Mouse (Mus musculus): Measurements from ENCODE around the gene Klf16. TPM values are rescaled to one million over a fixed set of nuclear protein-coding genes. Genes with fewer than 3 reads are reported as not detected.

Gene Klf16
- total RNA-seq (2012; rRNA removed) (84.8 and 94.0 TPM in 2 replicates), total RNA-seq (2014; rRNA removed) (14.1 and 14.5 TPM in 2 replicates), polyA plus RNA-seq (2012; ENCODE audit: insufficient read length, low read depth) (30.9 and 38.2 TPM in 2 replicates)

DNA sequence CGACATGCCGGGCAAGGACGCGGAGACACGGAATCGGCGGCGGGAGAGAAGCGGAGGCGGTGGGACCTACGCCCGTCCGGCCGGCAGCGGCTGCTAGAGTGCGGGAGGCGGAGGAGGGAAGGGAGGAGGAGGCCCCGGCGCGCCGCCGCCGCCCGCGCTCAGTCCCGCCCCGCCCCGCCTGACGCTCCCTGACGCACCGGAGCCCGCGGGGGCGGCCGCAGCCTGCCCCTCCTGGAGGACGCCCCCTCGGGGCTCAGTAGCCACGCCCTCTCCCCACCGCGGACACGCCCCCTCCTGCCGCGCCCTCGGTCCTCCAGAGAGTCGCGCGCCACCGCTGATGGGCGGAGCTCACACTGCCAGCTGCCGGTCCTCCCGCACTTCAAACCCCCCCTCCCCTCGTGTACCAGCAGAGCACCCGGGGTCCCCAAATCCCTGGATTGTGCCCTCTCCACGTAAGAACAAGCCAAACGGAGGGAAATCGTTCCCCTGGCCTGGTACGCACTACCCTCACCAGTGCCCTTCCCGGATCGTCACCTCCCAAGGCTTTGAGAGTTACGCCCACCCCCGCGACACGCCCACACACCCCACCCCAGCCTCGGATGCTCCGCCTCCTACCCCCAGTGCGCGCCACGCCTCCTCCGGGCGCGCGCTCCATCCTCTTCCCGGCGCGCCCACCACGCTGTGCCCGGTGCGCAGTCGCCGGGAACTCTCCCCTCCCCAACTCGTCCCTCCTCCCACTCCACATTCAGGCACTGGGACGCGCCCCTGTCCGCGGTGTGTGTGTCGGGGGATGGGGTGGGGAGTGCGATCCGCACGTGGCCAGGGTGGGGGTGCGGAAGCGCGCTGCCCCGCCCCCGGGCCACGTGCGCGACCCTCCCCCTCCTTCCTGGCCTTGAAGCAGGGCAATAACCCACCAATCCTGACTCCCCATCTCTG, at the start of gene Klf16:
Gene Klf16 (minus strand): TSS at position 127 of the 936 bp plus-strand sequence.
- in situ Hi-C loops (cut with MboI; ENCODE audit: low pct_ligation_motif_present, low pct_unique_long_range_greater_than_20kb, low sequenced_read_pairs), result loop anchor here (5.0 kb wide), 1 partner anchor 110 kb away; no protein-coding TSS in a partner anchor
- H3K4me2 ChIP-seq (ENCODE audit: insufficient read depth, low read depth, poor library complexity, severe bottlenecking), result peak within 1 kb of the TSS; percentile 63
- H3K9me3 ChIP-seq (replicated peaks; ENCODE audit: low read length), result no peaks in the 10 kb centered on the region
- peak within 1 kb of the TSS; percentile 91 to 97 (median 92) for H3K4me3 ChIP-seq (replicated peaks in 1 of 3; ENCODE audit: low read depth in 2 of 3, low read length in 2 of 3, poor library complexity in 1 of 3)
- H3K27ac ChIP-seq (ENCODE audit: insufficient read depth, low read depth), result peak within 1 kb of the TSS; percentile 92
- dilution Hi-C loops (cut with MboI; ENCODE audit: extremely low pct_ligation_motif_present, extremely low pct_unique_long_range_greater_than_20kb, low sequenced_read_pairs), result no loop called here
- H3K36me3 ChIP-seq (replicated peaks in 1 of 2; ENCODE audit: control insufficient read depth in 1 of 2, insufficient read depth in 1 of 2, low read length in 1 of 2), result peaks cover 0 to 31% of the 10 kb centered on the region in 2 experiments
- H3K27me3 ChIP-seq (replicated peaks), result no peaks in the 10 kb centered on the region
- peak within 1 kb of the TSS; percentile 87 for H3K9ac ChIP-seq (ENCODE audit: insufficient read depth, low read depth)
- peak; percentile 94 for DNase-seq (ENCODE audit: extremely low read depth)
- peaks cover 42% of the 10 kb centered on the region for H3K79me2 ChIP-seq (replicated peaks; ENCODE audit: control insufficient read depth, extremely low read depth, insufficient read depth, poor library complexity, severe bottlenecking)
- H3K4me1 ChIP-seq (ENCODE audit: control insufficient read depth in 1 of 2, insufficient read depth in 2 of 2), result peaks cover 17 to 52% of the 10 kb centered on the region in 2 experiments
- TF ChIP-seq USF2 (conservative IDR thresholded peaks at IDR 0.05; ENCODE audit: low read depth, low read length) (peak; percentile 27; the same call in 1 of the 2 replicates), MEF2A (IDR thresholded peaks at IDR 0.05; ENCODE audit: borderline replicate concordance, low read depth, low read length) (peak; percentile 26; the same call in 1 of the 2 replicates), RCOR1 (conservative IDR thresholded peaks at IDR 0.05; ENCODE audit: low read depth, low read length) (no peak), PAX5 (IDR thresholded peaks at IDR 0.05; ENCODE audit: low read length) (no peak), JUN (IDR thresholded peaks at IDR 0.05; ENCODE audit: insufficient read depth, low read depth, low read length) (no peak), POLR2A (IDR thresholded peaks at IDR 0.05; ENCODE audit: low read depth, low read length) (peak; percentile 64), MAFK (IDR thresholded peaks at IDR 0.05; ENCODE audit: insufficient replicate concordance, low read length) (no peak), JUND (conservative IDR thresholded peaks at IDR 0.05; ENCODE audit: low read depth, low read length) (no peak), USF1 (IDR thresholded peaks at IDR 0.05; ENCODE audit: low read depth, low read length) (peak; percentile 79), ELF1 (IDR thresholded peaks at IDR 0.05; ENCODE audit: low read depth, low read length) (peak; percentile 70), ZMIZ1 (IDR thresholded peaks at IDR 0.05; ENCODE audit: low read depth, low read length) (no peak; the same call in none of the 2 replicates), SIN3A (IDR thresholded peaks at IDR 0.05; ENCODE audit: low read length) (peak; percentile 61), TBP (conservative IDR thresholded peaks at IDR 0.05; ENCODE audit: low read depth, low read length) (0 out of 2 replicates have a peak, but pooled peaks have one; percentile 19), EP300 (IDR thresholded peaks at IDR 0.05; ENCODE audit: low read length) (no peak), UBTF (IDR thresholded peaks at IDR 0.05; ENCODE audit: low read depth, low read length) (no peak; the same call in 1 of the 2 replicates), E2F4 (IDR thresholded peaks at IDR 0.05; ENCODE audit: insufficient replicate concordance, low read depth, low read length) (0 out of 2 replicates have a peak, but pooled peaks have one; percentile 39), NELFE (IDR thresholded peaks at IDR 0.05; ENCODE audit: low read depth, low read length) (peak; percentile 59; the same call in 1 of the 2 replicates), SMC3 (IDR thresholded peaks at IDR 0.05; ENCODE audit: low read depth, low read length) (no peak), MAZ (IDR thresholded peaks at IDR 0.05; ENCODE audit: low read depth, low read length) (peak; percentile 77), POLR2AphosphoS2 (IDR thresholded peaks at IDR 0.05; ENCODE audit: low read depth, low read length) (no peak), CTCF (conservative IDR thresholded peaks at IDR 0.05 in 1 of 2, IDR thresholded peaks at IDR 0.05 in 1 of 2; ENCODE audit: low read depth in 2 of 2, low read length in 2 of 2) (no peak), KAT2A (IDR thresholded peaks at IDR 0.05; ENCODE audit: insufficient replicate concordance, low read length) (no peak), IRF4 (IDR thresholded peaks at IDR 0.05; ENCODE audit: low read depth, low read length) (peak; percentile 5; the same call in 1 of the 2 replicates), TCF12 (IDR thresholded peaks at IDR 0.05; ENCODE audit: low read depth, low read length) (peak; percentile 49; the same call in 1 of the 2 replicates), CHD1 (IDR thresholded peaks at IDR 0.05; ENCODE audit: low read depth, low read length) (no peak), MYC (IDR thresholded peaks at IDR 0.05; ENCODE audit: low read depth, low read length) (peak; percentile 98), CHD2 (IDR thresholded peaks at IDR 0.05; ENCODE audit: low read length) (peak; percentile 93), MXI1 (IDR thresholded peaks at IDR 0.05; ENCODE audit: low read depth, low read length) (peak; percentile 99), MAX (IDR thresholded peaks at IDR 0.05; ENCODE audit: low read length) (peak; percentile 98), HCFC1 (IDR thresholded peaks at IDR 0.05; ENCODE audit: low read depth, low read length) (peak; percentile 56), NRF1 (IDR thresholded peaks at IDR 0.05; ENCODE audit: low read depth, low read length) (peak; percentile 86), ZNF384 (IDR thresholded peaks at IDR 0.05; ENCODE audit: low read depth, low read length) (no peak), RAD21 (IDR thresholded peaks at IDR 0.05; ENCODE audit: low read depth, low read length) (no peak), ETS1 (conservative IDR thresholded peaks at IDR 0.05; ENCODE audit: low read depth, low read length) (peak; percentile 46), ZC3H11A (IDR thresholded peaks at IDR 0.05; ENCODE audit: low read depth, low read length) (no peak), BHLHE40 (IDR thresholded peaks at IDR 0.05; ENCODE audit: low read depth, low read length) (peak; percentile 98), GABPA (IDR thresholded peaks at IDR 0.05; ENCODE audit: insufficient replicate concordance, low read depth, low read length) (no peak)
